Mouse (Mus musculus) left cerebral cortex, postnatal 14 days (tissue): ENCODE data around the gene Prss53. TPM values are rescaled to one million over a fixed set of nuclear protein-coding genes. Genes with fewer than 3 reads are reported as not detected.
"Not testable (repeated sequence)": the region's sequence is repeated elsewhere in the genome, so short reads cannot be mapped to it uniquely, and the experiment has no call there.

Source experiments
- DNase-seq, 2 experiments: peaks; one replicate each; pipeline ENCODE4 v3.0.0; 2021 to 2022; ENCODE audit warnings: low spot score in 2 of 2, mixed read lengths in 1 of 2
- intact Hi-C: fragments of 180-260 bp; cut with DNase I; formaldehyde crosslinking; loops from one replicate; pipeline ENCODE4 v1.15.1; 2025
- total RNA-seq, 2 experiments: library from RNA; stranded (reverse); gene quantifications; 2 replicates each; pipeline ENCODE4 v1.2.3; 2021

Gene Prss53
- total RNA-seq, 2 experiments from 2014 or later, result 1.3 TPM

DNA sequence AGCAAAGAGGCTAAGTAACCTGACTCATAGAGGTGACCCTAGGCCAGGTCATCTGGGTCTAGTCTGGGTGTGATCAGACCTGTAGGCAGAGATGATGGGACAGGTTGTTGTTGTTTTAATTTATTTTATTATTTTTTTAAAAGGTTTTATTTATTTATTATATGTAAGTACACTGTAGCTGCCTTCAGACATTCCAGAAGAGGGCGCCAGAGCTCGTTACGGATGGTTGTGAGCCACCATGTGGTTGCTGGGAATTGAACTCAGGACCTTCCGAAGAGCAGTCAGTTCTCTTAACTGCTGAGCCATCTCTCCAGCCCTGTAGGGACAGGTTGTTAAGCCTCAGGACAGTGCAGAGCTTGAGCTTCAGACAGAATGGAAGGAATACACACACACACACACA lies 52.9 kb downstream of the Prss53 start:
- intact Hi-C loops, DNase-seq: not testable (repeated sequence)

DNA sequence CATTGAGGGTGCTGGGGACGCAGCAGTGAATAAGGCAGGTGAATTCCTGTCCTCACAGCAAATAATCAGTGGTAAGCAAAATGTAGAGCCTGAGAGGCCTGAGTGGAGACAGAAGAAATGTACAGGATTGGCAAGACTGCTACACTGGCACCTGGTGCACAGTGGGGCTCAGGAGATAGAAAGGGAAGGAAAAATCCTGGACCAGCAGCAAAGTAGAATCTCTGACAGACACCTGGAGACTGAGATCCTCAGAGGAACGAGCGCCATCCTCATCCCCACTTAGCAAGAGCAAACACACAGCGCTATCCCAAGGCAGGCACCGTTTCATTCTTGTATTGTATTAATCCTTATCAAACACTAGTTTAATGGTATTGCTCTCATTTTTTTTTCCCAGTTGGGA lies 53.3 kb downstream of the Prss53 start:
- intact Hi-C loops, result no loop called here
- DNase-seq, result no peak

Other genes with a start within 250 kb of the Prss53 start
- gene Bcl7c, start 182.0 kb downstream of the Prss53 start, total RNA-seq, result 10 to 100 TPM; 37.8 to 45.7 TPM
- gene Ctf1, start 178.2 kb downstream of the Prss53 start, total RNA-seq, result 1 to 10 TPM; 2.3 to 2.7 TPM
- not detected for gene Ctf2, start 158.8 kb downstream of the Prss53 start, total RNA-seq
- gene Fbxl19, start 146.4 kb downstream of the Prss53 start, total RNA-seq, result 10 to 100 TPM; 89.1 to 89.8 TPM
- 10 to 100 TPM; 19.8 to 22.5 TPM for gene Orai3, start 121.2 kb downstream of the Prss53 start, total RNA-seq
- 10 to 100 TPM; 43.3 to 44.9 TPM for gene Setd1a, start 114.3 kb downstream of the Prss53 start, total RNA-seq
- 1 to 10 TPM; 1.7 TPM for gene Gm49388, start 105.4 kb downstream of the Prss53 start, total RNA-seq
- gene Hsd3b7, start 90.4 kb downstream of the Prss53 start, total RNA-seq, result 1 to 10 TPM; 4.8 to 6.0 TPM
- 10 to 100 TPM; 50.3 to 55.3 TPM for gene Stx4a, start 66.7 kb downstream of the Prss53 start, total RNA-seq
- 100 to 1,000 TPM; 401 to 404 TPM for gene Stx1b, start 66.4 kb downstream of the Prss53 start, total RNA-seq
- gene Zfp646, start 14.7 kb downstream of the Prss53 start, total RNA-seq, result 10 to 100 TPM; 25.0 to 25.6 TPM
- 10 to 100 TPM; 22.0 to 22.6 TPM for gene Zfp668, start 14.1 kb downstream of the Prss53 start, total RNA-seq
- not detected for gene Gm21974, start 4.5 kb upstream of the Prss53 start, total RNA-seq
- gene Vkorc1, start 4.6 kb upstream of the Prss53 start, total RNA-seq, result 10 to 100 TPM; 21.9 to 25.5 TPM
- gene Bckdk, start 13.1 kb upstream of the Prss53 start, total RNA-seq, result 10 to 100 TPM; 36.8 to 45.1 TPM
- 10 to 100 TPM; 26.0 to 30.0 TPM for gene Kat8, start 21.5 kb upstream of the Prss53 start, total RNA-seq
- under 1 TPM in 1 of 2 experiments, not detected in 1; 0.89 TPM for gene Prss8, start 39.1 kb upstream of the Prss53 start, total RNA-seq
- gene Prss36, start 55.8 kb upstream of the Prss53 start, total RNA-seq, result 10 to 100 TPM in 1 of 2 experiments, 1 to 10 TPM in 1; 9.8 to 10.3 TPM
- 100 to 1,000 TPM; 313 to 324 TPM for gene Fus, start 76.5 kb upstream of the Prss53 start, total RNA-seq
- gene Pycard, start 102.9 kb upstream of the Prss53 start, total RNA-seq, result 1 to 10 TPM; 2.2 to 3.7 TPM
- gene Trim72, start 113.0 kb upstream of the Prss53 start, total RNA-seq, result under 1 TPM; 0.64 to 0.97 TPM
- 10 to 100 TPM; 10.9 to 11.6 TPM for gene Itgam, start 171.7 kb upstream of the Prss53 start, total RNA-seq
- gene Gm49368, start 171.7 kb upstream of the Prss53 start, total RNA-seq, result under 1 TPM in 1 of 2 experiments, not detected in 1; 0.08 TPM
- gene Itgax, start 238.6 kb upstream of the Prss53 start, total RNA-seq, result under 1 TPM in 1 of 2 experiments, not detected in 1; 0.23 TPM